Mouse (Mus musculus) limb, embryonic 12.5 days (tissue): ENCODE measurements around the gene Slc9a3r1. TPM values are rescaled to one million over a fixed set of nuclear protein-coding genes. Genes with fewer than 3 reads are reported as not detected.

Experiments
- ATAC-seq: fragments of 200-750 bp; cut with Nextera tagmentation; 2 replicates; pipeline ENCODE4 v1.8.0; 2017; ENCODE audit warnings: low read depth, moderate TSS enrichment; ENCODE audit not compliant: insufficient number of reproducible peaks, insufficient read depth, low FRiP score, low TSS enrichment
- H3K27ac ChIP-seq: fragments of 300-500 bp; sonication (generic); 2 replicates; pipeline ENCODE4 v1.5.1; 2016; ENCODE audit warnings: mild to moderate bottlenecking, moderate library complexity
- H3K27me3 ChIP-seq: fragments of 300-500 bp; sonication (generic); 2 replicates; pipeline ENCODE4 v1.6.1; 2016; ENCODE audit warnings: mild to moderate bottlenecking, moderate library complexity
- H3K36me3 ChIP-seq: fragments of 300-500 bp; sonication (generic); 2 replicates; pipeline ENCODE4 v1.6.1; 2016; ENCODE audit warnings: mild to moderate bottlenecking, moderate library complexity
- H3K4me1 ChIP-seq: fragments of 300-500 bp; sonication (generic); replicated peaks from 2 replicates; pipeline ENCODE4 v1.6.1; 2016
- H3K4me2 ChIP-seq: fragments of 300-500 bp; sonication (generic); 2 replicates; pipeline ENCODE4 v1.6.1; 2016; ENCODE audit warnings: mild to moderate bottlenecking, moderate library complexity
- H3K4me3 ChIP-seq: fragments of 300-500 bp; sonication (generic); replicated peaks from 2 replicates; pipeline ENCODE4 v1.5.1; 2016; ENCODE audit warnings: mild to moderate bottlenecking
- H3K9ac ChIP-seq: fragments of 300-500 bp; sonication (generic); replicated peaks from 2 replicates; pipeline ENCODE4 v1.6.1; 2016; ENCODE audit warnings: mild to moderate bottlenecking, moderate library complexity
- H3K9me3 ChIP-seq: fragments of 300-500 bp; sonication (generic); 2 replicates; pipeline ENCODE4 v1.6.1; 2016; ENCODE audit warnings: mild to moderate bottlenecking, moderate library complexity
- WGBS: fragments of 180-500 bp; shearing (Covaris S2); methylation state at CpG from one replicate; pipeline ENCODE4 v1.1.7; 2016; 5-methylcytosine and 5-hydroxymethylcytosine counted together
- polyA plus RNA-seq: library from polyadenylated mRNA; unstranded; fragments of >200 nt; fragmentation: Nextera tagmentation; extraction: Ambion mirVana; gene quantifications from 2 replicates; pipeline ENCODE4 v1.2.1, GENCODE M21; 2016

Gene Slc9a3r1
- polyA plus RNA-seq, 1 experiment from 2014 or later: 23.9 TPM

GRCm38 (mm10) chr11:115177559-115178195, 14.5 kb downstream of the Slc9a3r1 start:
- H3K4me2 ChIP-seq: peak overlapping the region; percentile 11; the same call in 1 of the 2 replicates
- H3K4me1 ChIP-seq: peaks cover 63% of the 10 kb centered on the region

GRCm38 (mm10) chr11:115178766-115179165, 15.6 kb downstream of the Slc9a3r1 start:
- 81% methylated on average over 2 of the region's 2 CpGs for WGBS
- H3K27me3 ChIP-seq: peaks cover 17% of the 10 kb centered on the region; the same call in 1 of the 2 replicates
- peaks cover 52% of the 10 kb centered on the region for H3K4me1 ChIP-seq

More at GRCm38 (mm10) chr11:115177559-115178195, 14.5 kb downstream of the Slc9a3r1 start:
- Histone ChIP-seq H3K4me3 (no peak overlapping the region), H3K9ac (0 out of 2 replicates have a peak overlapping the region, but pooled peaks have one; percentile 1), H3K27me3 (peaks cover 24% of the 10 kb centered on the region), H3K27ac (peak overlapping the region; percentile 68; the same call in 1 of the 2 replicates), H3K36me3 (no peaks in the 10 kb centered on the region), H3K9me3 (no peaks in the 10 kb centered on the region)
- WGBS: 43% methylated on average over 10 of the region's 10 CpGs
- no peak for ATAC-seq

GRCm38 (mm10) chr11:115179191-115179590, 16.1 kb downstream of the Slc9a3r1 start:
- no peak overlapping the region for H3K4me3 ChIP-seq
- no peak overlapping the region for H3K9ac ChIP-seq
- H3K4me1 ChIP-seq: peaks cover 48% of the 10 kb centered on the region
- no peak overlapping the region for H3K27ac ChIP-seq
- H3K4me2 ChIP-seq: no peak overlapping the region
- H3K36me3 ChIP-seq: no peaks in the 10 kb centered on the region
- no peaks in the 10 kb centered on the region for H3K9me3 ChIP-seq
- no peak for ATAC-seq
- H3K27me3 ChIP-seq: peaks cover 13% of the 10 kb centered on the region; the same call in 1 of the 2 replicates
- 66% methylated on average over 6 of the region's 6 CpGs for WGBS

More at GRCm38 (mm10) chr11:115178766-115179165, 15.6 kb downstream of the Slc9a3r1 start:
- Histone ChIP-seq H3K36me3 (no peaks in the 10 kb centered on the region), H3K4me2 (no peak overlapping the region), H3K27ac (no peak overlapping the region), H3K9me3 (no peaks in the 10 kb centered on the region), H3K9ac (no peak overlapping the region), H3K4me3 (no peak overlapping the region)
- no peak for ATAC-seq

GRCm38 (mm10) chr11:115179881-115180280, 16.7 kb downstream of the Slc9a3r1 start:
- WGBS: 79% methylated on average over 6 of the region's 6 CpGs
- peaks cover 41% of the 10 kb centered on the region for H3K4me1 ChIP-seq
- H3K4me2 ChIP-seq: no peak overlapping the region
- no peak for ATAC-seq
- H3K27me3 ChIP-seq: peaks cover 6% of the 10 kb centered on the region; the same call in 1 of the 2 replicates
- H3K36me3 ChIP-seq: no peaks in the 10 kb centered on the region
- no peak overlapping the region for H3K4me3 ChIP-seq
- H3K27ac ChIP-seq: no peak overlapping the region
- no peaks in the 10 kb centered on the region for H3K9me3 ChIP-seq
- no peak overlapping the region for H3K9ac ChIP-seq

GRCm38 (mm10) chr11:115181913-115182638, 18.9 kb downstream of the Slc9a3r1 start:
- no peaks in the 10 kb centered on the region for H3K36me3 ChIP-seq
- H3K4me2 ChIP-seq: no peak overlapping the region
- H3K9ac ChIP-seq: no peak overlapping the region
- no peaks in the 10 kb centered on the region for H3K27me3 ChIP-seq
- ATAC-seq: no peak
- 23% methylated on average over 12 of the region's 12 CpGs for WGBS
- peaks cover 28% of the 10 kb centered on the region for H3K4me1 ChIP-seq
- no peak overlapping the region for H3K4me3 ChIP-seq
- no peaks in the 10 kb centered on the region for H3K9me3 ChIP-seq
- no peak overlapping the region for H3K27ac ChIP-seq

- H3K9ac ChIP-seq: no peak overlapping the region; the same call in 1 of the 2 replicates
- peaks cover 17% of the 10 kb centered on the region for H3K4me1 ChIP-seq
- 29% methylated on average over 4 of the region's 4 CpGs for WGBS
- H3K4me3 ChIP-seq: no peak overlapping the region
- H3K27ac ChIP-seq: no peak overlapping the region
- no peaks in the 10 kb centered on the region for H3K36me3 ChIP-seq
- H3K27me3 ChIP-seq: no peaks in the 10 kb centered on the region
- no peak for ATAC-seq
- no peak overlapping the region for H3K4me2 ChIP-seq
- no peaks in the 10 kb centered on the region for H3K9me3 ChIP-seq
Measured at GRCm38 (mm10) chr11:115184973-115185372, 21.8 kb downstream of the Slc9a3r1 start.

- peaks cover 8% of the 10 kb centered on the region; the same call in 1 of the 2 replicates for H3K36me3 ChIP-seq
- peak within 1 kb of the TSS; percentile 89 for H3K4me2 ChIP-seq
- peak within 1 kb of the TSS; percentile 61 for H3K4me3 ChIP-seq
- 1% methylated on average over 39 of the region's 39 CpGs for WGBS
- peaks cover 20% of the 10 kb centered on the region for H3K4me1 ChIP-seq
- peak; percentile 87 for ATAC-seq
- H3K9ac ChIP-seq: peak within 1 kb of the TSS; percentile 66
- H3K27me3 ChIP-seq: no peaks in the 10 kb centered on the region
- no peaks in the 10 kb centered on the region for H3K9me3 ChIP-seq
- H3K27ac ChIP-seq: peak within 1 kb of the TSS; percentile 64
Measured at GRCm38 (mm10) chr11:115187224-115187639, 24.1 kb downstream of the Slc9a3r1 start, which contains the start of gene Tmem104. Gene Tmem104 (plus strand): TSS chr11:115187487.

GRCm38 (mm10) chr11:115187693-115188092, 24.6 kb downstream of the Slc9a3r1 start, which contains the start of gene Nat9:
Gene Nat9 (minus strand): TSS chr11:115187859.
- Histone ChIP-seq H3K4me1 (peaks cover 21% of the 10 kb centered on the region), H3K4me3 (peak within 1 kb of the TSS; percentile 61), H3K4me2 (peak within 1 kb of the TSS; percentile 89), H3K9ac (peak within 1 kb of the TSS; percentile 66), H3K27me3 (no peaks in the 10 kb centered on the region), H3K36me3 (peaks cover 8% of the 10 kb centered on the region; the same call in 1 of the 2 replicates), H3K27ac (peak within 1 kb of the TSS; percentile 64), H3K9me3 (no peaks in the 10 kb centered on the region)
- 9% methylated on average over 12 of the region's 12 CpGs for WGBS
- ATAC-seq: peak; percentile 8; the same call in 1 of the 2 replicates

GRCm38 (mm10) chr11:115188539-115189231, 25.5 kb downstream of the Slc9a3r1 start:
- Histone ChIP-seq H3K4me2 (peak overlapping the region; percentile 89; the same call in 1 of the 2 replicates), H3K9me3 (no peaks in the 10 kb centered on the region), H3K27me3 (no peaks in the 10 kb centered on the region), H3K9ac (no peak overlapping the region), H3K27ac (no peak overlapping the region), H3K4me1 (peaks cover 21% of the 10 kb centered on the region), H3K36me3 (peaks cover 8% of the 10 kb centered on the region; the same call in 1 of the 2 replicates), H3K4me3 (no peak overlapping the region)
- ATAC-seq: no peak
- 87% methylated on average over 13 of the region's 13 CpGs for WGBS

GRCm38 (mm10) chr11:115189304-115189703, 26.2 kb downstream of the Slc9a3r1 start:
- no peak for ATAC-seq
- 86% methylated on average over 6 of the region's 6 CpGs for WGBS
- H3K27ac ChIP-seq: no peak overlapping the region
- no peaks in the 10 kb centered on the region for H3K27me3 ChIP-seq
- peaks cover 21% of the 10 kb centered on the region for H3K4me1 ChIP-seq
- no peaks in the 10 kb centered on the region for H3K9me3 ChIP-seq
- no peak overlapping the region for H3K4me3 ChIP-seq
- H3K36me3 ChIP-seq: peaks cover 8% of the 10 kb centered on the region; the same call in 1 of the 2 replicates
- H3K9ac ChIP-seq: no peak overlapping the region
- no peak overlapping the region for H3K4me2 ChIP-seq
